Comparison of ENCODE assay signal across 9 mouse cellular contexts in genomic region chr10:117940441-117941265, GRCm38 (mm10).
DNase-seq lines count a peak whose midpoint lies in the region; ATAC-seq and TF ChIP-seq lines count a peak whose summit lies in the region.
"Had no signal": no experiment of that assay in that cellular context is flagged by ENCODE, and none has a peak within 500 bp of the region (broad histone marks: within the 10 kb centered on the region; RNA-seq: fewer than 3 reads in every experiment).

No protein-coding gene starts in this region.

- intact Hi-C loops in gastrocnemius, postnatal 36 days (cut with DNase I): no loop called here

- H3K4me2 ChIP-seq in neural tube, embryonic 13.5 days: peak overlapping the region; percentile 21; the same call in 1 of the 2 replicates
- peak overlapping the region; percentile 40 for H3K4me2 ChIP-seq in kidney, embryonic 16.5 days (replicated peaks; ENCODE audit: low read depth, low read length)
- 0 out of 2 replicates have a peak overlapping the region, but pooled peaks have one; percentile 1 for H3K4me2 ChIP-seq in midbrain, postnatal 0 days (ENCODE audit: low read depth, low read length, poor library complexity, severe bottlenecking)
- H3K4me2 ChIP-seq: neural tube, embryonic 12.5 days had no signal

- no peak overlapping the region for H3K4me3 ChIP-seq in neural tube, embryonic 13.5 days
- H3K4me3 ChIP-seq in kidney, embryonic 16.5 days (ENCODE audit: low read length): no peak overlapping the region
- no peak overlapping the region for H3K4me3 ChIP-seq in midbrain, postnatal 0 days (ENCODE audit: low read depth, low read length)
- H3K4me3 ChIP-seq: neural tube, embryonic 12.5 days had no signal

- H3K9me3 ChIP-seq in neural tube, embryonic 13.5 days: no peaks in the 10 kb centered on the region
- H3K9me3 ChIP-seq in kidney, embryonic 16.5 days (ENCODE audit: low read length): no peaks in the 10 kb centered on the region
- H3K9me3 ChIP-seq in midbrain, postnatal 0 days (ENCODE audit: low read length): no peaks in the 10 kb centered on the region
- H3K9me3 ChIP-seq: neural tube, embryonic 12.5 days had no signal

- 53% methylated on average over 10 of the region's 10 CpGs for WGBS in neural tube, embryonic 13.5 days
- WGBS in kidney, embryonic 16.5 days: 32% methylated on average over 10 of the region's 10 CpGs
- WGBS in midbrain, postnatal 0 days: 63% methylated on average over 10 of the region's 10 CpGs

- no peaks in the 10 kb centered on the region for H3K36me3 ChIP-seq in neural tube, embryonic 13.5 days
- no peaks in the 10 kb centered on the region for H3K36me3 ChIP-seq in kidney, embryonic 16.5 days (ENCODE audit: insufficient read depth, low read length)
- H3K36me3 ChIP-seq in midbrain, postnatal 0 days (ENCODE audit: insufficient read depth, low read length): no peaks in the 10 kb centered on the region
- H3K36me3 ChIP-seq: neural tube, embryonic 12.5 days had no signal

- peak overlapping the region; percentile 59 for H3K27ac ChIP-seq in neural tube, embryonic 13.5 days (replicated peaks)
- peak overlapping the region; percentile 61; the same call in 1 of the 2 replicates for H3K27ac ChIP-seq in kidney, embryonic 16.5 days (ENCODE audit: low read length)
- 0 out of 2 replicates have a peak overlapping the region, but pooled peaks have one; percentile 18 for H3K27ac ChIP-seq in midbrain, postnatal 0 days (ENCODE audit: low read depth, low read length)
- H3K27ac ChIP-seq: neural tube, embryonic 12.5 days had no signal

- TF ChIP-seq CTCF in midbrain, postnatal 0 days (IDR thresholded peaks at IDR 0.05): no peak

- peaks cover 24% of the 10 kb centered on the region for H3K4me1 ChIP-seq in neural tube, embryonic 13.5 days (replicated peaks)
- H3K4me1 ChIP-seq in kidney, embryonic 16.5 days (ENCODE audit: insufficient read depth, low read length): peaks cover 13% of the 10 kb centered on the region
- H3K4me1 ChIP-seq in midbrain, postnatal 0 days (ENCODE audit: insufficient read depth, low read length): no peaks in the 10 kb centered on the region

- no peaks in the 10 kb centered on the region for H3K27me3 ChIP-seq in neural tube, embryonic 13.5 days
- no peaks in the 10 kb centered on the region for H3K27me3 ChIP-seq in kidney, embryonic 16.5 days (ENCODE audit: insufficient read depth, low read length)
- no peaks in the 10 kb centered on the region for H3K27me3 ChIP-seq in midbrain, postnatal 0 days (ENCODE audit: insufficient read depth, low read length)
- H3K27me3 ChIP-seq: neural tube, embryonic 12.5 days had no signal

- no peak for DNase-seq in neural tube, embryonic 10.5 days (ENCODE audit: extremely low spot score, low spot score)
- peak; percentile 87 for DNase-seq in heart, adult 8-10 months (ENCODE audit: low spot score)
- DNase-seq in midbrain, postnatal 0 days (ENCODE audit: low spot score): no peak
- DNase-seq in testis, postnatal 10 days (ENCODE audit: low spot score): no peak
- no peak for DNase-seq in testis, postnatal 14 days (ENCODE audit: low spot score)
- DNase-seq in gastrocnemius, postnatal 36 days: no peak

- no peak for ATAC-seq in neural tube, embryonic 13.5 days (ENCODE audit: low read depth)
- peak; percentile 70; the same call in 1 of the 2 replicates for ATAC-seq in kidney, embryonic 16.5 days (ENCODE audit: low FRiP score, low TSS enrichment)
- no peak for ATAC-seq in midbrain, postnatal 0 days (ENCODE audit: low FRiP score)

- no peak overlapping the region for H3K9ac ChIP-seq in neural tube, embryonic 13.5 days
- 0 out of 2 replicates have a peak overlapping the region, but pooled peaks have one; percentile 1 for H3K9ac ChIP-seq in kidney, embryonic 16.5 days (replicated peaks; ENCODE audit: low read length)
- 0 out of 2 replicates have a peak overlapping the region, but pooled peaks have one; percentile 4 for H3K9ac ChIP-seq in midbrain, postnatal 0 days (replicated peaks; ENCODE audit: low read length, poor library complexity, severe bottlenecking)
- H3K9ac ChIP-seq: neural tube, embryonic 12.5 days had no signal
